Mouse (Mus musculus) cortical plate, adult 2 months (tissue): ENCODE measurements around the gene Rab5b.

Experiments used
- CTCF ChIP-seq: fragments of 200-500 bp; IDR thresholded peaks from 2 replicates; pipeline ENCODE4 v1.5.1; 2011; ENCODE audit warnings: mild to moderate bottlenecking, control low read depth, low read length; ENCODE audit not compliant: insufficient read depth; ENCODE audit errors: extremely low read depth
- POLR2A ChIP-seq: fragments of 200-500 bp; IDR thresholded peaks from 2 replicates; pipeline ENCODE4 v1.6.1; 2011; ENCODE audit warnings: mild to moderate bottlenecking, low read length, control low read depth; ENCODE audit not compliant: insufficient read depth; ENCODE audit errors: extremely low read depth

DNA sequence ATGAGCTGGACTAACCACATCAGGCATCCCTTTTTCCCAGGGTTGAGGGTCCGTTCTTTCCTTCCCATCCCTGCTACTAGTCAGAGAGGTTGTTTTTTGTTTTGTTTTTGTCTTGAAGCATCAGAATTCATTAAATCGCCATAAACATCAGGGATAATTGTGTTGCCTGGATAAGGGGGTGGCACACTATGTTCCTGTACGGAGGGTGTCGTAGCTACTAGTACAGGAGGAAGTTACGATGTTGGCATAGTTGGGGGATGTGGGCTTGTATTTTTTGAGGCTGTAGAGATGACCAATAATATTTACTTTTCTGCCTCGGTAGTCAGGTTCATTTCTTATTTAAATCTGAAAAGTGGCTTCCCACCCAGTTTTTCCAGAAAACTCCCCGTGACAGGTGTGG, 47.2 kb upstream of the Rab5b start:
- TF ChIP-seq POLR2A (no peak), CTCF (no peak)
